Mouse (Mus musculus) CH12.LX (cell line): Measurements from ENCODE around the gene Map6.

ENCODE experiments used
- CTCF ChIP-seq, 2 experiments: IDR thresholded peaks in 1 of 2; conservative IDR thresholded peaks in 1 of 2; 2 replicates each; pipeline ENCODE4 v1.5.1; 2011 to 2012; ENCODE audit warnings: low read depth in 2 of 2, low read length in 2 of 2, improper control_type of control experiment in 1 of 2, inconsistent platforms in 1 of 2, mild to moderate bottlenecking in 1 of 2, moderate library complexity in 1 of 2
- E2F4 ChIP-seq: IDR thresholded peaks from 2 replicates; pipeline ENCODE4 v1.6.1; 2011; ENCODE audit warnings: low read depth, low read length, improper control_type of control experiment; ENCODE audit not compliant: insufficient replicate concordance
- GABPA ChIP-seq: IDR thresholded peaks from 2 replicates; pipeline ENCODE4 v1.6.1; 2012; ENCODE audit warnings: low read depth, low read length, improper control_type of control experiment, inconsistent platforms; ENCODE audit not compliant: insufficient replicate concordance
- JUN ChIP-seq: IDR thresholded peaks from 2 replicates; pipeline ENCODE4 v1.6.1; 2011; ENCODE audit warnings: low read depth, mild to moderate bottlenecking, low read length, improper control_type of control experiment, moderate library complexity; ENCODE audit not compliant: insufficient read depth
- MAZ ChIP-seq: IDR thresholded peaks from 2 replicates; pipeline ENCODE4 v1.6.1; 2012; ENCODE audit warnings: low read depth, mild to moderate bottlenecking, inconsistent platforms, low read length, improper control_type of control experiment, moderate library complexity
- POLR2AphosphoS2 ChIP-seq: IDR thresholded peaks from 2 replicates; pipeline ENCODE4 v1.6.1; 2011; ENCODE audit warnings: low read depth, low read length, improper control_type of control experiment
- RCOR1 ChIP-seq: conservative IDR thresholded peaks from 2 replicates; pipeline ENCODE4 v1.6.1; 2012; ENCODE audit warnings: low read depth, mild to moderate bottlenecking, inconsistent platforms, low read length, improper control_type of control experiment
- USF1 ChIP-seq: IDR thresholded peaks from 2 replicates; pipeline ENCODE4 v1.6.1; 2014; ENCODE audit warnings: low read depth, mild to moderate bottlenecking, inconsistent platforms, low read length, improper control_type of control experiment
- ZMIZ1 ChIP-seq: IDR thresholded peaks from 2 replicates; pipeline ENCODE4 v1.6.1; 2012; ENCODE audit warnings: low read depth, mild to moderate bottlenecking, inconsistent platforms, low read length, improper control_type of control experiment

DNA sequence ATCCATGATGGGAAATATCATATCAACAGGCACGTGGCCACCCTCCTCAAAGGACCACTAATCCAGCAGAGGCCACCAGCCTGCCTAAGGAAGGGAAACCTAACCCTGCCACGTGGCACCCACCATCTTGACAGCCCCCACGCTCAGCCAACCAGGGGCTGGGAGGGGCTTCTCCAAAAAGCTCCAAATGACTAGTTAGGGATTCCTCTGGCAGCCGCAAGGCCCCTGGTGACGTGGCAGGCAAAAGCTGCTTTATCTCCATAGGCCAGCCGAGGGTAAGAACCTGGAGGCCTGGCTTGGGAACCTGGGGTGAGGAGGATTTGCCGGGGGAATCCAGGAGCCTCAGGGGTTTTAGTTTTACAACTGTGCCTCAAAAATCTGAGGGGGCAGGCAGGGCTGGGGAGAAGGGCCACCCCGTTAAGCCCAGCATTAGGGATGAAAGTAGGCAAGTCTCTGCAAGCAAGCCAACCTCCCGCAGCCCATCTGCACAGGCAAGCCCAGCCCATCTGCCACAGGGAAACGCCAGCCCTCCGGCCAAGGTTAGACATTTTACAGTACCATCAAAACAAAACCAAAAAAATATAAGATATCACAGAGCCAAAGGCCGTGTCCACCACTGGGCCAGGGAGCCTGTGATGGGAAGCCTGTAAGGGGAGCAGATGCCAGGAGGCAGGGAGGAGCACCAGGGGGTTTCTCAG, 84.0 kb downstream of the Map6 start:
- TF ChIP-seq POLR2AphosphoS2: no peak
- no peak for TF ChIP-seq ZMIZ1
- TF ChIP-seq E2F4: no peak
- TF ChIP-seq CTCF (conservative IDR thresholded peaks at IDR 0.05 in 1 of 2, IDR thresholded peaks at IDR 0.05 in 1 of 2; ENCODE audit: low read depth in 2 of 2, low read length in 2 of 2): no peak
- TF ChIP-seq MAZ: no peak
- no peak for TF ChIP-seq JUN
- TF ChIP-seq RCOR1: no peak
- TF ChIP-seq GABPA: no peak
- TF ChIP-seq USF1: no peak
